Mouse (Mus musculus) erythroblast, embryonic 14.5 days (primary cell): ENCODE measurements around the gene Dbndd1.

Experiments
- GATA1 ChIP-seq: IDR thresholded peaks from 2 replicates; pipeline ENCODE4 v1.6.1; 2012; ENCODE audit warnings: low read length, inconsistent platforms, mixed read lengths
- TAL1 ChIP-seq: IDR thresholded peaks from 3 replicates; pipeline ENCODE4 v1.6.1; 2012; ENCODE audit warnings: low read length, inconsistent platforms, mixed read lengths

DNA sequence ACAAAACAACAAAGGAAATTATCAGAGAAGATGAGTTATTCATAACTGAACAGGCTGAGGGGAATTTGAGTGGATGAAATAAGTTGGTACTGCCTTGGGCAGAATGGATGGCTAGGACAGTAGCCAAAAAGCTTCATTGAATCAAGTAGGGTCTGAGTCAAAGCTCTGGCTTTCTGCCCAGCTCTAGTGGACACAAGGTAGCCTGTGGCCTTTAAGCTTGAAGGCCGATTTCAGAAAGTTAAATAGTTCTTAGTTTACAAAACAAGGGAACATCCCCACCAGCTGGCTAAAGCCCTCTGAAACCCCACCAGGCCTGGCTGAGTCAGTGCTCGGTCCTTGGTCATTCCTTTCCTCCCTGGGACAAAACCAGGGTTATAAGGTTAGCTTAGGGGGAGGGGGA, 1.3 kb upstream of the Dbndd1 start:
- no peak for TF ChIP-seq GATA1
- no peak for TF ChIP-seq TAL1
